Mouse (Mus musculus) brain, embryonic 14.5 days (tissue): ENCODE data around the gene Prkar1a.

Experiments used
- CTCF ChIP-seq: fragments of 200-500 bp; IDR thresholded peaks from 2 replicates; pipeline ENCODE4 v1.5.1; 2012; ENCODE audit warnings: inconsistent platforms, mild to moderate bottlenecking, moderate library complexity, borderline replicate concordance; ENCODE audit not compliant: insufficient read depth, insufficient read length; ENCODE audit errors: extremely low read depth
- POLR2A ChIP-seq: fragments of 200-500 bp; IDR thresholded peaks from 2 replicates; pipeline ENCODE4 v1.6.1; 2012; ENCODE audit warnings: mild to moderate bottlenecking, inconsistent platforms, borderline replicate concordance; ENCODE audit not compliant: poor library complexity, insufficient read depth, insufficient read length, severe bottlenecking; ENCODE audit errors: extremely low read depth

GRCm38 (mm10) chr11:109628099-109628498 lies 21.1 kb upstream of the Prkar1a start:
- TF ChIP-seq CTCF (no peak), POLR2A (no peak)
